Mouse (Mus musculus) C2C12 (cell line): Measurements from ENCODE around the gene Fxyd4.

Experiments used
- CEBPB ChIP-seq: IDR thresholded peaks from one replicate; pipeline ENCODE4 v1.6.1; 2011; ENCODE audit warnings: low read depth, mild to moderate bottlenecking, control low read depth, moderate library complexity
- CTCF ChIP-seq: IDR thresholded peaks from one replicate; pipeline ENCODE4 v1.5.1; 2011; ENCODE audit not compliant: control insufficient read depth, insufficient read depth, insufficient read length
- MAX ChIP-seq: IDR thresholded peaks from one replicate; pipeline ENCODE4 v1.6.1; 2011; ENCODE audit warnings: mild to moderate bottlenecking, control low read depth
- MYOD1 ChIP-seq: IDR thresholded peaks from one replicate; pipeline ENCODE4 v1.6.1; 2011; ENCODE audit warnings: low read depth; ENCODE audit not compliant: control insufficient read depth, insufficient read length
- USF1 ChIP-seq: IDR thresholded peaks from one replicate; pipeline ENCODE4 v1.6.1; 2011; ENCODE audit warnings: low read depth, mild to moderate bottlenecking, control low read depth, moderate library complexity

- no peak for TF ChIP-seq CTCF
- TF ChIP-seq CEBPB = no peak
- no peak for TF ChIP-seq MAX
- TF ChIP-seq MYOD1 = no peak
- no peak for TF ChIP-seq USF1
These were observed 7.4 kb downstream of the Fxyd4 start for GRCm38 (mm10) chr6:117929945-117930655.
